Mouse (Mus musculus): ENCODE measurements around the gene Naa16. TPM values are rescaled to one million over a fixed set of nuclear protein-coding genes. Genes with fewer than 3 reads are reported as not detected.
A peak's percentile ranks its signal among the peaks of the same experiment; 100 is the strongest.

Naa16 gene
- polyA plus RNA-seq, 1 experiment = 6.3 TPM

DNA sequence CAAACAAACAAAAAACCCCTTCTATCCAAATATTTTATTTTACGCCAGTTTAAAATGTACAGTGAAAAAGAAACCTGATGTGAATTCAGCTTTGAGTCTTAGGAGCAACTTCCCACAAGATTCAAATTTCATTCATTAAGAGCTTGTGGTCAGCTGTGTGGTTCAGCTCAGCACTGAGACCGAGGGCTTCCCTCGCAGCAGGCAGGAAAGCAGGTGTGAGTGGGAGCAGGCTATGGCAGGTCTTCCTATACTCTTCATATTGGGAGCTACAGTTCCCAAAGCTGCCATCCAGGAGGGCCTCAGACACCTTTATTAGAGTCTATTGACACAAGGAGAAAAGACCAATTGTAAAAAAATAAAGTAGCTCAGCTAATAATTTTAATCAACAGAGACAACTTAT is 55.0 kb downstream of the Naa16 start:
- Histone ChIP-seq H3K4me1 (ENCODE audit: control insufficient read depth, insufficient read depth, low read length) (no peaks in the 10 kb centered on the region), H3K27ac (ENCODE audit: insufficient read depth, low read length) (no peak overlapping the region), H3K4me3 (ENCODE audit: insufficient read depth, low read length) (no peak overlapping the region)
- TF ChIP-seq CTCF (IDR thresholded peaks at IDR 0.05; ENCODE audit: extremely low read depth, insufficient read depth, low read length) = no peak
- no peak for TF ChIP-seq POLR2A (IDR thresholded peaks at IDR 0.05; ENCODE audit: extremely low read depth, insufficient read depth, low read length)

DNA sequence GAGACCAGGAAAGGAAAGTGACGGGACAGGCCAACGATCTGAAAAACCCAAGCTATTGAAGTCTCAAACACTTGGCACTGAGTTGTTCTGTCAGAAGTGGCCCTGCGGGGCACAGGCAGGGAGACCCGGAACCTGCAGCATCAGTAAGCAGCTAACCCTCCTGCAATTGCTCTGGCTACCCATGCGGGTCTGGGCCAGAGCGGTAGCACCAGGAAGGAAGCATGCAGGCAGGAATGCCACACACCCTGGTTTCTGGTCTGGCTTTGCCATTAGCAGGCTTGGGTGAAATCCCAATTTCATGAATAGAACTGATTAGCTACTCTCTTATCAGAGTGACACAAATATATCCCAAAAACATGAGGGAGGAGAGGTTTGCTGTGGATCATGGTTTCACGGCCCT is 58.6 kb downstream of the Naa16 start:
- no peak overlapping the region for H3K27ac ChIP-seq (ENCODE audit: insufficient read depth, low read length)
- no peaks in the 10 kb centered on the region for H3K4me1 ChIP-seq (ENCODE audit: control insufficient read depth, insufficient read depth, low read length)
- no peak overlapping the region for H3K4me3 ChIP-seq (ENCODE audit: insufficient read depth, low read length)
- TF ChIP-seq CTCF (IDR thresholded peaks at IDR 0.05; ENCODE audit: extremely low read depth, insufficient read depth, low read length) (no peak), POLR2A (IDR thresholded peaks at IDR 0.05; ENCODE audit: extremely low read depth, insufficient read depth, low read length) (no peak)

DNA sequence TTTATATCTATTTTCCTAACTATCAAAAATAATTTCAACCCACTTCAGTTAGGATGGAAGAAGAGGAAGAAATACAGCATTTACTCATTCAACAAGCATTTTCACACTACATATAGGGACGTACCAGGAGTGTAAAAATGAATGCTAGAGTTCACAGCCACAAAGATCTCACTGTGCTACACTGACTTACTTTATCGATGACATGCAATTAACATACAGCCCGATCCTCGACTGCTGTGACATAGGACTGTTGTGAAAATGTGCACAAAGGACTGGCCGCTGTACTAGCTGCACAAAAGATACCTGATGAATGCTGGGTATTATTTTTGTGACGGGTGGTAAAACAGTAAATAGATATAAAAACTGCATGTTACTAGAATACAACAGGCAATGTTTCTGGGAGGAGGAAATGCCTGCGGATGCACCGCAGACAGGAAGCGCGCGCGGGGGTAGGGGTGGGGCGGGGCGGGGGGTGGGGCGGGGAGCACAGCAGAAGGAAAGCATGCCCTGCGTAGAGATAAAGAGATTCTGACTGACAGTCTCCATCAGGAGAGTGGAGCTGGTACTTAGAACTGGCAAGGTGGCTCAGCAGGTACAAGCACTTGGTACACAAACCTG is 59.5 kb downstream of the Naa16 start:
- TF ChIP-seq POLR2A (IDR thresholded peaks at IDR 0.05; ENCODE audit: extremely low read depth, insufficient read depth, low read length) = no peak
- no peak for TF ChIP-seq CTCF (IDR thresholded peaks at IDR 0.05; ENCODE audit: extremely low read depth, insufficient read depth, low read length)
- no peak overlapping the region for H3K27ac ChIP-seq (ENCODE audit: insufficient read depth, low read length)
- no peaks in the 10 kb centered on the region for H3K4me1 ChIP-seq (ENCODE audit: control insufficient read depth, insufficient read depth, low read length)
- H3K4me3 ChIP-seq (ENCODE audit: insufficient read depth, low read length) = no peak overlapping the region

DNA sequence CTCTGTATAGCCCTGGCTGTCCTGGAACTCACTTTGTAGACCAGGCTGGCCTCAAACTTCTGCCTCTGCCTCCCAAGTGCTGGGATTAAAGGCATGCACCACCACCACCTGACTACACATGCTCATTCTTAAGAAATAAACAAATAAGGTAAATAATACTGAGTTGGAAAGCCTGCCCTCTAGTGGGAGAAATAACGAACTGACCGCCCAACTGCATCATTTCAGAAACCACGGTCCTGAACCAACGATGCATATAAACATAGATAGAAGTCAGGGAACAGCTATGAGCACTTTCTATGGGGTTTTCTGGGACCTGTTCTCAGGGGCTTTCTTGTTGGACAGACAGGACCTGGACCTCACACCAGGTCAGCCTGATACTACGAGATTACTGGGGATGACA is 63.5 kb downstream of the Naa16 start:
- Histone ChIP-seq H3K27ac (ENCODE audit: insufficient read depth, low read length) (no peak overlapping the region), H3K4me1 (ENCODE audit: control insufficient read depth, insufficient read depth, low read length) (no peaks in the 10 kb centered on the region), H3K4me3 (ENCODE audit: insufficient read depth, low read length) (no peak overlapping the region)
- TF ChIP-seq POLR2A (IDR thresholded peaks at IDR 0.05; ENCODE audit: extremely low read depth, insufficient read depth, low read length) = no peak
- peak; percentile 52 for TF ChIP-seq CTCF (IDR thresholded peaks at IDR 0.05; ENCODE audit: extremely low read depth, insufficient read depth, low read length)

DNA sequence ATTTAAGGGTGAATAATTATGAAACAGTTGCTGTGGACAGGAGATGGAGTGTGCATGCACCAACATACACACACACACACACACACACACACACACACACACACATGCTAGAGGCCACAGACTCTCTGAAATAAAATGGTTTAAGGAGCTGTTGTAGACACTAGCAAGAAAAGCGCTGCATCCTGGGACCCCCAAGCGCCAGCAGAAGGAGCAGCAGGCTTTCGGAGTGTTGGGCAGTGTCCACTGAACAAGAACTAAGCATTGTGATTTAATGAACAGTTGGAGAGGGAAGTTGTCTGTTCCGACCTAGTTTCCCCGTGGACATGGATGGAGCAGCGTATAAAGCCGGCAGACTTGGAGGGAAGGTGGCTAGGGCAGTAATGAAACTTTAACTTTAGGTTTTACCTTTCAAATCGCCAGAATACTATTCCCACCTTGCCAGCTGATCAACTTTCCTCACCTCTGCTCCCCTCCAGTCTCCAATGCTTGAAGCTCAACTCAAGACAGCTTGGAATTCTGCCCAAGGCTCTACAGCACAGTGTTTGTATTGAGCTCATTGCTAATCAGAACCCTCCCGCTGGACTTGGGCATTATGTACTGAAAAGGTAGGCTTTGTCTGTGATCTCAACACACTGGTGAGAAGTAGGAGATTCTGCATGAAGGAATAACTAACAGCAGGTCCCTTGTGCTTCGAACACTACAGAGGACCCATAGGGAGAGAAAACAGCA is 66.3 kb downstream of the Naa16 start:
- no peak for TF ChIP-seq POLR2A (IDR thresholded peaks at IDR 0.05; ENCODE audit: extremely low read depth, insufficient read depth, low read length)
- no peak for TF ChIP-seq CTCF (IDR thresholded peaks at IDR 0.05; ENCODE audit: extremely low read depth, insufficient read depth, low read length)
- no peak overlapping the region for H3K27ac ChIP-seq (ENCODE audit: insufficient read depth, low read length)
- H3K4me1 ChIP-seq (ENCODE audit: control insufficient read depth, insufficient read depth, low read length) = no peaks in the 10 kb centered on the region
- no peak overlapping the region for H3K4me3 ChIP-seq (ENCODE audit: insufficient read depth, low read length)

DNA sequence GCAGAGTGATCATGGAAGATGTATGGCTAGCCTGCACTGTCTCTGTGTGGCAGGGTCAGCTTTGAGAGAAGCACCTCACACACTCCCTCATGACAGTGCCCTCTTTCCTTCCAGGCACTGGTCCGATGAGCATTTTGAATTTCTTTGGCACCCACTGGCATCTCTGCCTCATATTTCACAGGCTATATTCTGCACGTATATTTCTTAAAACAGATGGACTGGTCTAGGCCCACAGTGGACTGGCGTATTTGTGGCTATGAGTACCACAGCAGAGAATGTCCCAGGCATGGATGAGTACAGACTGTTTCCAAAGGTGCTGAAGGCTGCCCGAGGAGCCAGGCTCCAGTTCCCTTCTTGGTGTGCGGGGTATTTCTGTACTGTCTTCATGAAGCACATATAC is 68.7 kb downstream of the Naa16 start:
- TF ChIP-seq CTCF (IDR thresholded peaks at IDR 0.05; ENCODE audit: extremely low read depth, insufficient read depth, low read length) (no peak), POLR2A (IDR thresholded peaks at IDR 0.05; ENCODE audit: extremely low read depth, insufficient read depth, low read length) (no peak)
- H3K4me1 ChIP-seq (ENCODE audit: control insufficient read depth, insufficient read depth, low read length) = no peaks in the 10 kb centered on the region
- no peak overlapping the region for H3K4me3 ChIP-seq (ENCODE audit: insufficient read depth, low read length)
- H3K27ac ChIP-seq (ENCODE audit: insufficient read depth, low read length) = no peak overlapping the region

DNA sequence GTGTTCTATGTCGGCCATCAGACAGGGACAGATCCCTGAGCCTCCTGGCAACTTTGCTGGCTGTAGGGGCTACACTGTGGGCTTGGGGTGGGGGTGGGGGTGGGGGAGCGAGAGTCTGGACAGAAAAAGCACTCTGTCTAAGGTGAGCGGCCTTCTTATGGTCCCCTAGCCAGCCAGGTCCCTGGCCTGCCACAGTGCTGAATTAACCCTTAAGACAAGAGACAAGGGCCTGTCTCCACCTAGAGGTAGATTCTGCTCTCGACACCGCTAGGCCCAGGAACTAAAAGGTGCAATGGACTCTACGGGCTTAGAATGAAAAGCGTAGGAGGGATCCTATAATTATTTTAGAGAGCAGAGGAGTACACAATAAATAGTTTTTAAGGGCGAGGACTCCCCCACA is 69.4 kb downstream of the Naa16 start:
- Histone ChIP-seq H3K4me3 (ENCODE audit: insufficient read depth, low read length) (no peak overlapping the region), H3K4me1 (ENCODE audit: control insufficient read depth, insufficient read depth, low read length) (no peaks in the 10 kb centered on the region), H3K27ac (ENCODE audit: insufficient read depth, low read length) (no peak overlapping the region)
- TF ChIP-seq POLR2A (IDR thresholded peaks at IDR 0.05; ENCODE audit: extremely low read depth, insufficient read depth, low read length) (no peak), CTCF (IDR thresholded peaks at IDR 0.05; ENCODE audit: extremely low read depth, insufficient read depth, low read length) (peak; percentile 50)

DNA sequence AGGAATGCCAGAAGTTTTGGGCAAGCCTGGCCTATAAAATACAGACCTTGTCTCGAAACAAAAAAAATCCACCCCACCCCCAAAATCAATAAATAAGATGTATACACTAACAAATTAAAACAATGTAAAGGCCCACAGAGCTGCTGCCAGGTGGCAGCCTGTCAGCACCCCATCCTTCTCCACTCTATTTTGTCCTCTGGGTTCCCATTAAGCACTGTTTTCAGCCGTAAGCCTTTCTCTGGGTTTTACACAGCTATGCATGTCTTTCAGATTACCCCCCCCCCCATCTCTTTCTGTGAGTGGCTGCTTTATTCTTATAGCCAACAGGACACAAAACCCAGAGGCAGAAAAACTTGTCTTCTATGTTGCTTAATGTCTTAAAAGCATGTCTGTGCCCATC is 73.0 kb downstream of the Naa16 start:
- TF ChIP-seq CTCF (IDR thresholded peaks at IDR 0.05; ENCODE audit: extremely low read depth, insufficient read depth, low read length) = no peak
- peaks cover 4% of the 10 kb centered on the region; the same call in 1 of the 2 replicates for H3K4me1 ChIP-seq (ENCODE audit: control insufficient read depth, insufficient read depth, low read length)
- no peak overlapping the region for H3K4me3 ChIP-seq (ENCODE audit: insufficient read depth, low read length)
- H3K27ac ChIP-seq (ENCODE audit: insufficient read depth, low read length) = no peak overlapping the region

DNA sequence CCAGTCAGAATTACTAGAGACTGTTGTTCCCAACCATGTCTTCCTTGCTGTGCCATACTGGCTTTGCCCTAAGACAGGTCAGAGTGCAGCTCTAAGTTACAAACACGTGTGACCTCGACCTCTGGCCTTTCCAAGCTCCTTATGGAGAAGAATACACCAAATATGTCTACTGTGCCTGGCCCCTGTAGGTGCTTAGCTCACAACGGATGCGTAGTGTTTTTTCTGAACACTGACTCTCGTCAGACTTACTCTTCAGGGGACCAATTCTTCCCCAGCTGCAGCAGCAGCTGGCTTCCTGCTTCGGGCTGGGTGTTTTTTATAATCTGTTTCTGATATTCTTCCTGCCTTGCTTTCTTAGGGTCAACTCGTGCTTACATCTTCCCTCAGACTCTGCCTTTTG is 74.7 kb downstream of the Naa16 start:
- TF ChIP-seq CTCF (IDR thresholded peaks at IDR 0.05; ENCODE audit: extremely low read depth, insufficient read depth, low read length) = no peak
- TF ChIP-seq POLR2A (IDR thresholded peaks at IDR 0.05; ENCODE audit: extremely low read depth, insufficient read depth, low read length) = no peak
- no peak overlapping the region for H3K27ac ChIP-seq (ENCODE audit: insufficient read depth, low read length)
- H3K4me1 ChIP-seq (ENCODE audit: control insufficient read depth, insufficient read depth, low read length) = peaks cover 5% of the 10 kb centered on the region; the same call in 1 of the 2 replicates
- no peak overlapping the region for H3K4me3 ChIP-seq (ENCODE audit: insufficient read depth, low read length)
